Mouse (Mus musculus) embryo, embryonic 10 days (tissue): ENCODE measurements around the gene Atp2b1.

Experiments
- DNase-seq: peaks from one replicate; pipeline ENCODE4 v3.0.0-alpha.2; 2015; ENCODE audit warnings: low spot score

Gene Atp2b1

DNA sequence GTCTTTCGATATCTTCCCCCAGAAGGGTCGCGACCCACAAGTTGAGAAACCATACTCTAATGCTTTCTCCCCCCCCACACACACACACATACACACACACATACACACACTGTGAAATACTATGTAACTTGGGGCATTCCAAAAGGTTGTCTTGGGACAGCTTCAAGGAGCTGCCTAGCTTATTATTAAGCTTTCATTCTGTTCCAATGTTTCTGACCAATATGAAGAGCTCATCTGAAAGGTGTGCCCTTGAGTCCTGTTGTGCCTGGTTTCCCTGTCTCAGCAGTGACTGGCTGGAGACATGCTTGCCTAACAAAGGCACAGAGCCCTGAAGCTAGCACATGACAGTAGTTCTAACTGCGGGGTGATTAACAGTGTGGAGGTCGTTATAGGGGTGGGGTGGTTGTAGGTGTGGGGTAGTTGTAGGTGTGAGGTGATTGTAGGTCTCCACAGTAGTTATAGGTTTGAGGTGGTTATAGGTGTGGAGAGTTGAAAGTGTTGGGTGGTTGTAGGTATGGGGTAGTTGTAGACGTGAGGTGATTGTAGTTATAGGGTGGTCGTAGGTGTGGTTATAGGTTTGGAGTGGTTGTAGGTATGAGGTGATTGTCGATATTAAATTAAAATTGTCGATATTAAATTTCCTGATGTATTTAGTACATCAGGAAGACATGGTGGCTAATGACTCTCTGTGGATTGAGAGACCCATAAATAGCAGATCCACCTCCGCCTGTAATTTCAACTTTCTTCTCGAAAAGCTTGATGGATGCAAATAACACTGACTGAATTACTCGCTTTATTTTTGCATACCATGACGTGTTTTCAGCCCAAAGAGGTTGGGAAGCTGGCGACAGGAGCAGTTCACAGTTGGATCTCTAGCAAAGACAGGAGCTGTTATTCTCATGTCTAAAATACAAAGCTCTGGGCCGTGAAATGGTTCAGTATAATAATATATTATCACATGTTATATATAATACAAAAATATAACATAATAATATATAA is 119.9 kb downstream of the Atp2b1 start:
- DNase-seq = no peak

GRCm38 (mm10) chr10:99037185-99038065 is 123.2 kb downstream of the Atp2b1 start:
- no peak for DNase-seq

- no peak for DNase-seq
These were observed 124.7 kb downstream of the Atp2b1 start for GRCm38 (mm10) chr10:99038866-99039265.

DNA sequence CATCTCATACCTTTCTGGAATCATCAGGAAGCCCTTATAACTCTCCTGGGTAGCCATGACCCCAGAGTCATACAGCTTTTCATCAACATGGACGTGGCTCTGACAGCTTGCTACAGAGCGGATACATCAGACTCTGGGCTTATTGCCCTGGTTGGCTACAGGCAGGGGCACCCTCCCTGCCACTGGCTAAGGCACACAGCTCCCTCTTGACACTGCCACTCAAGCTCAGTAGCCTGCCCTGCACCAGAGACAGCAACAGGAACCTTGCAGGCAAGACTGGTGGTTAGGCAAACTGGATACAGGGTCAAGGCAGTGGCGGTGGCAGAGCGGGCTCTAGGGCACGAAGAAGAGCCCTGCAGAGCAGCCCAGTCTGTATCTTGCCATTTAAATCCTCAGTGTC is 126.0 kb downstream of the Atp2b1 start:
- DNase-seq = no peak

GRCm38 (mm10) chr10:99046756-99047550 is 132.7 kb downstream of the Atp2b1 start:
- DNase-seq = no peak

DNA sequence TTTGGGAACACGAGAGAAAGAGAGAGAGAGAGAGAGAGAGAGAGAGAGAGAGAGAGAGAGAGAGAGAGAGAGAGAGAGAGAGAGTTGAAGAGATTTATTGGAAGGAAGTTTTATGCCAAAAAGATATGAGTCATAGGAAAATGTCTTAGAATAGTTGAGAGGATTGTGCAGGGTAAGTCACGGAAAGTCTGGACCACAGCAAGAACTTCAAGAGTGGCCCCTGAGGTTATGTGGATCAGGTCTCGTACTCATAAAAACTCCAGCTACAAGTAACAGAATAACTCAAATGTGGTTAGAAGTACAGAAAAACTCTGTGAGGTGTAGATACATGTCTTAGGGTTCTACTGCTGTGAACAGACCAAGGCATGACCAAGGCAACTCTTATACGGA is 133.3 kb downstream of the Atp2b1 start:
- DNase-seq = no peak

DNA sequence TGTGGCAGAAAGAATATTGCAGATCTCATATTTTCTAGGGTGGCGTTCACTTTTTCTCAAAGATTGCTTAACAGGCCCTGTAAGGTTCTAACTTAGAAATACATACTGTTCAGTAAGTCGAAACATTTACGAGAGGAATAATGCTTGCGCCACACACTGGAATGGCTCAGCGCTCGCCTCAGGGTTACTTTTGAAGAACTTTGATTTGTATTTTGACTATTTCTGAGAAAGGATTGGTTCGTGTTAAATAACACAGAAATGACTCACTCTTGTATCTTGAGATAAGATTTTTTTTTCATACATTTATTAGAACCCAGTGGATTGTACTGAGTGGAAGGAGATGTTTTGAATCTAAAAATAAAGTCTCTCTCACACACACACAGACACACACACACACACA is 135.9 kb downstream of the Atp2b1 start:
- DNase-seq = no peak

DNA sequence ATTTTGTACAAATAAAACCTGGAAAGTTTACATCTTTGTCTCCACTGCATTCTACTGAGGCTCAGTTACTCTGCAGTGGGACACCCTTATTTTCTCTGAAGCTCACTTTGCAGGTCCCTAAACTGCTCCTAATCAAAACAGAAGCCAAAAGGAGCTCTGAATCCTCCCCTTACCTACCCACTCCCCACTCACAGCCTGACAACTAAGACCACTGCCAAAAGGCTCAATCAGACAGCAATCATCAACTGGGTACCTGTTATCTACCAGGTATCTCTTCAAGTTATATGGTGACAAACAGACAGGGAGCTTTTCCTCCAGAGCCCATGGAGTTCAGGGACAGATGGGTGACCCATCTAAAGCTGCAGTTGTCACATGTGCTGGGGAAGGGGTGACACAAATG is 138.9 kb downstream of the Atp2b1 start:
- DNase-seq = no peak

DNA sequence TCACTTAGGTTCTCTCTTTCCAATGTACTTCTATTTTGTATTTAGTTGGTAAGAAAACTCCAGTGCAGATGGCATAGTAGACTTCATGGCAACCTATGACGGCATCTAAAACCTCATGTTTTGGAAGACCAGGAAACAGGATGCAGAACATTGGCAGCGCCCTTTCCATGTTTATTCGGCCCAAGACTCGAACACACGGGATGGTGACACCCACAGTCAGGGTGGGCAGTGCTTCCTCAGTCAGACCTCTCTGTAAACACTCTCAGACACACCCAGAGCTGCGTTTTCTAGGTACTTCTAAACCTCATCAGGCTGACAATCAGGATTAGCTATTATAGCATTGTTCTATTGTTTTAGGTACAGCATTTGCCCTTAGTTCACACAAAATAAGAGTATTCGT is 146.4 kb downstream of the Atp2b1 start:
- DNase-seq = no peak

- no peak for DNase-seq
These were observed 147.2 kb downstream of the Atp2b1 start for GRCm38 (mm10) chr10:99061418-99061817.

GRCm38 (mm10) chr10:99062546-99062945 is 148.3 kb downstream of the Atp2b1 start:
- DNase-seq = no peak
